25 mouse cellular contexts compared by ENCODE assay signal in the genomic region with DNA sequence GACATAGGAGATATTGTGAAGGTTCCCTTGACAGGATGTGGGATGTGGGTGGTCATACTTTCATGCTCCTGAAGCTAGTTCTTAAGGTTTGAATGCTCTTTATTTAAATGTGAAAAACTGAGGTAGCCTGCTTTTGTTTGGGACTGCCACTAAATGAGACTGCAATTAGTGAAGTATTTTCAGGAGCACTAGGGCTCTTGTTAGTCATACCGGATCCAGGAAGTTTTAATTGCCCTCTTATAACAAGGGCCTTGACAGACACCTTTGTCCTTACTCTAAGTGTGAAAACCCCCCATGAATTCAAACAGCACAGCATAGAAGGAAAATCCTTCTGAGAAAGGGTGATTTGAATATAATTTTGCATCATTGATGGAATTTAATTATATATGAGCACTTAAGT.
DNase-seq lines count a peak whose midpoint lies in the region; ATAC-seq and TF ChIP-seq lines count a peak whose summit lies in the region.
"Had no signal": no experiment of that assay in that cellular context is flagged by ENCODE, and none has a peak within 500 bp of the region (broad histone marks: within the 10 kb centered on the region; RNA-seq: fewer than 3 reads in every experiment).

No protein-coding gene starts in this region.

- no peaks in the 10 kb centered on the region for H3K4me1 ChIP-seq in forebrain, embryonic 14.5 days (ENCODE audit: control insufficient read depth, insufficient read depth, low read length)
- H3K4me1 ChIP-seq in forebrain, postnatal 0 days (ENCODE audit: insufficient read depth) = no peaks in the 10 kb centered on the region
- H3K4me1 ChIP-seq: embryonic facial prominence, embryonic 10.5 days; embryonic facial prominence, embryonic 13.5 days; hindbrain, embryonic 13.5 days; intestine, embryonic 15.5 days had no signal

- H3K27ac ChIP-seq in forebrain, embryonic 14.5 days (ENCODE audit: low read depth, low read length) = no peak overlapping the region
- H3K27ac ChIP-seq in forebrain, postnatal 0 days (ENCODE audit: low read depth, low read length) = no peak overlapping the region
- H3K27ac ChIP-seq: embryonic facial prominence, embryonic 10.5 days; embryonic facial prominence, embryonic 13.5 days; hindbrain, embryonic 13.5 days; intestine, embryonic 15.5 days had no signal

- no peak overlapping the region for H3K4me2 ChIP-seq in forebrain, embryonic 14.5 days (ENCODE audit: low read length)
- no peak overlapping the region for H3K4me2 ChIP-seq in forebrain, postnatal 0 days (ENCODE audit: low read depth)
- H3K4me2 ChIP-seq: embryonic facial prominence, embryonic 13.5 days; heart, embryonic 11.5 days; hindbrain, embryonic 13.5 days; intestine, embryonic 15.5 days had no signal

- H3K36me3 ChIP-seq in forebrain, embryonic 14.5 days (ENCODE audit: control insufficient read depth, insufficient read depth, low read length) = no peaks in the 10 kb centered on the region
- H3K36me3 ChIP-seq in forebrain, postnatal 0 days (ENCODE audit: insufficient read depth) = no peaks in the 10 kb centered on the region
- H3K36me3 ChIP-seq: embryonic facial prominence, embryonic 10.5 days; embryonic facial prominence, embryonic 13.5 days; hindbrain, embryonic 13.5 days; intestine, embryonic 15.5 days had no signal

- H3K27me3 ChIP-seq in forebrain, embryonic 14.5 days (replicated peaks; ENCODE audit: control insufficient read depth, insufficient read depth, low read length) = no peaks in the 10 kb centered on the region
- H3K27me3 ChIP-seq in forebrain, postnatal 0 days (ENCODE audit: insufficient read depth, low read length) = no peaks in the 10 kb centered on the region
- H3K27me3 ChIP-seq: embryonic facial prominence, embryonic 13.5 days; hindbrain, embryonic 13.5 days; intestine, embryonic 15.5 days had no signal

- H3K9me3 ChIP-seq in forebrain, embryonic 14.5 days (replicated peaks; ENCODE audit: control insufficient read depth, low read length) = no peaks in the 10 kb centered on the region
- no peaks in the 10 kb centered on the region for H3K9me3 ChIP-seq in forebrain, postnatal 0 days (ENCODE audit: low read length)
- H3K9me3 ChIP-seq: embryonic facial prominence, embryonic 10.5 days; embryonic facial prominence, embryonic 13.5 days; hindbrain, embryonic 13.5 days; intestine, embryonic 15.5 days had no signal

- ATAC-seq in forebrain, embryonic 14.5 days = peak; percentile 85
- ATAC-seq in forebrain, postnatal 0 days = 0 out of 2 replicates have a peak, but pooled peaks have one; percentile 32
- ATAC-seq: CD4-positive, CD25-positive, alpha-beta regulatory T cell, adult 4 months; hindbrain, embryonic 16.5 days; intestine, embryonic 15.5 days had no signal

- DNase-seq in brain, adult 2 months (ENCODE audit: low read depth, low spot score) = peak; percentile 20
- DNase-seq in brain, embryonic 14.5 days (ENCODE audit: low read depth) = peak; percentile 68
- peak; percentile 47 for DNase-seq in forebrain, embryonic 14.5 days (ENCODE audit: low spot score)
- no peak for DNase-seq in forebrain, postnatal 0 days
- DNase-seq in adrenal gland, postnatal 36 days = no peak
- DNase-seq in cerebellum, postnatal 25 days = no peak
- DNase-seq: adrenal gland, adult 2 months; adrenal gland, postnatal 14 days; cerebellum, adult 11 months; cerebellum, adult 2 months; cerebellum, adult 9-11 months; cerebellum, postnatal 36 days; embryo, embryonic 11 days; gastrocnemius, postnatal 10 days; heart, adult 11 months; kidney, adult 11 months; kidney, adult 8-10 months had no signal

- H3K4me3 ChIP-seq in forebrain, embryonic 14.5 days (ENCODE audit: low read depth, low read length) = no peak overlapping the region
- H3K4me3 ChIP-seq in forebrain, postnatal 0 days (ENCODE audit: low read depth, low read length) = no peak overlapping the region
- H3K4me3 ChIP-seq: embryonic facial prominence, embryonic 10.5 days; embryonic facial prominence, embryonic 13.5 days; erythroblast, embryonic 14.5 days; hindbrain, embryonic 13.5 days; intestine, embryonic 15.5 days had no signal

- H3K9ac ChIP-seq in forebrain, embryonic 14.5 days (ENCODE audit: low read length) = no peak overlapping the region
- H3K9ac ChIP-seq in forebrain, postnatal 0 days = no peak overlapping the region
- H3K9ac ChIP-seq: embryonic facial prominence, embryonic 13.5 days; hindbrain, embryonic 13.5 days; intestine, embryonic 15.5 days had no signal

- TF ChIP-seq POLR2A in brain, embryonic 14.5 days (IDR thresholded peaks at IDR 0.05; ENCODE audit: borderline replicate concordance, extremely low read depth, insufficient read depth, insufficient read length, poor library complexity, severe bottlenecking) = no peak

- no peak for TF ChIP-seq CTCF in brain, embryonic 14.5 days (IDR thresholded peaks at IDR 0.05; ENCODE audit: borderline replicate concordance, extremely low read depth, insufficient read depth, insufficient read length)
- TF ChIP-seq CTCF in forebrain, postnatal 0 days (IDR thresholded peaks at IDR 0.05; ENCODE audit: low read depth) = no peak

- WGBS in forebrain, embryonic 14.5 days = 47% methylated on average over 1 of the region's 1 CpGs
- WGBS in forebrain, postnatal 0 days = 31% methylated on average over 1 of the region's 1 CpGs

Comparison
In these comparisons a context has a peak if more than half of its experiments do, and no peak if none do; other contexts are left out.
1. DNase-seq: peak in brain, adult 2 months (single experiment), brain, embryonic 14.5 days (single experiment) and forebrain, embryonic 14.5 days (single experiment); none in forebrain, postnatal 0 days (single experiment), adrenal gland, postnatal 36 days (0 of 2) and cerebellum, postnatal 25 days (0 of 2).